Mouse (Mus musculus): ENCODE measurements around the gene Nfe2l3.

DNA sequence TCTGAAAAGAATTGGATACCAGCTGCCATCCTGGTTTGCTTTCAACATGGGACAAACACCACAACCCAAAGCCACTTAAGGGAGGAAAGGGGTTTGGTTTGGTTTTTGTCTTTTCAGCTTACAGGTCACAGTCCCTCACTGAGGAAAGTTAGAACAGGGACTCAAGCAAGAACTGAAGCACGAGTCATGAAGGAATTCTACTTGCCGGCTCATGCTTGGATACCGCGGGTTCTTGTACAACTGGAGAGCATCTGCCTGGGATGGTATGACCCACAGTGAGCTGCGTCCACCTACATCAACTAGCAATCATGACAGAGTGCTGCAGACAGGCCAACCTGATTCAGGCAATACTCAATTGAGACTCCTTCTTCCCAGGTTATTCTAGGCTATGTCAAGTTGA, 54.3 kb downstream of the Nfe2l3 start:
- TF ChIP-seq POLR2A (IDR thresholded peaks at IDR 0.05; ENCODE audit: borderline replicate concordance, low read depth, low read length): no peak
- TF ChIP-seq CTCF (IDR thresholded peaks at IDR 0.05; ENCODE audit: low read depth, low read length): no peak

All from bone marrow macrophage, adult 2 months (primary cell).